Mouse (Mus musculus): Measurements from ENCODE around the gene Rab12. TPM values are rescaled to one million over a fixed set of nuclear protein-coding genes. Genes with fewer than 3 reads are reported as not detected.
A peak's percentile ranks its signal among the peaks of the same experiment; 100 is the strongest.
"Not testable (repeated sequence)": the region's sequence is repeated elsewhere in the genome, so short reads cannot be mapped to it uniquely, and the experiment has no call there.

Gene Rab12
- polyA plus RNA-seq, 1 experiment from 2014 or later: 5.2 TPM

DNA sequence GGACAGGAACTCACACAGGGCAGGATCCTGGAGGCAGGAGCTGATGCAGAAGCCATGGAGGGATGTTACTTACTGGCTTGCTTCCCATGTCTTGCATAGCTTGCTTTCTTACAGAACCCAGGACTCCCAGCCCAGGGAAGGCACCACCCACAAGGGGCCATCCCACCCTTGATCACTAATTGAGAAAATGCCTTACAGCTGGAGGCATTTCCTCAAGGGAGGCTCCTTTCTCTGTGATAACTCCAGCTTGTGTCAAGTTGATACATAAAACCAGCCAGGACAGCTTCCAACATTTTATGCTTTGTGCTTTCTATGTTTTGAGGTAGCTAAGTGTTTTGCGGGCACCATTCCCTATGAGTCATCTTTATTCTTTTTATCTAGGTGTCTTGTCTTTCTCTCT lies 3.1 kb upstream of the Rab12 start:
- H3K27me3 ChIP-seq (replicated peaks; ENCODE audit: control insufficient read depth, insufficient read depth, low read length); H3K4me2 ChIP-seq (ENCODE audit: low read depth, low read length); H3K36me3 ChIP-seq (ENCODE audit: control insufficient read depth, insufficient read depth, low read length); H3K4me3 ChIP-seq (ENCODE audit: low read length); H3K9ac ChIP-seq (ENCODE audit: low read depth, low read length); H3K27ac ChIP-seq (ENCODE audit: low read length); H3K9me3 ChIP-seq (ENCODE audit: control insufficient read depth, low read length); ATAC-seq: not testable (repeated sequence)
- WGBS: 94% methylated on average over 1 of the region's 1 CpGs
- peaks cover 12% of the 10 kb centered on the region for H3K4me1 ChIP-seq (ENCODE audit: control insufficient read depth, insufficient read depth, low read length)

DNA sequence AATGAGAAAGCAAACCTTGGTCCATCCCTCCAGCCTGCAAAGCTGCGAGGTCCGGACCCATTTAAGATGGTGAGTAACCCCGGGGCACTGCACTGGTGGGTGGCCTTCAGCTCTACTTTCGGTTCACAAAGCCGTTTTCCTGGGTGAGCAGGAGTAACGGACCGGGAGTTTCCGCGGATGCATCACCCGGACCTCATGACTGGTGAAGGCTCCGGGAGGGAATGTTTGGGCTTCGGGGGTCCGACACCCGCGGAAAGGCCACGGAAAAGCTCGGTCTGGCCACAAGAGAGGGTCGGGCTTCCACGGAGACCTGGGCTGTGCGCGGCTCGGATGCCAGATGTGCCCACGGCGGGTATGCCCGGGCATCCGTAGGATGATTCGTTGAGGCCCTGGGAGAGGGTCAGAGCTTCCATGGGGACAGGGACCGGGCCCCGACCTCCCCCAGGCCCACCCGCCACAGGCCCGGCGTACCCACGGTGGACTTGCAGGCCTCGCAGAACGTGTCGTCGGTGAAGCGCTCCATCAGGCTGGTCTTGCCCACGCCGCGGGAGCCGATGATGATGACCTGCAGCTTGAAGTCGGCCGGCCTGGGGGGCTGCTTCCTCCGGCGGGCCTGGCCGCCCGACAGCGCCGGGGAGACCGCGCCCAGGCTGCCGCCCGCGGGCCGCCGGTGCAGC lies 514 bp downstream of the Rab12 start:
- under 1% methylated on average over 52 of the region's 57 CpGs for WGBS
- peak overlapping the region; percentile 23; the same call in 1 of the 2 replicates for H3K27ac ChIP-seq (ENCODE audit: low read length)
- peak; percentile 73 for ATAC-seq

DNA sequence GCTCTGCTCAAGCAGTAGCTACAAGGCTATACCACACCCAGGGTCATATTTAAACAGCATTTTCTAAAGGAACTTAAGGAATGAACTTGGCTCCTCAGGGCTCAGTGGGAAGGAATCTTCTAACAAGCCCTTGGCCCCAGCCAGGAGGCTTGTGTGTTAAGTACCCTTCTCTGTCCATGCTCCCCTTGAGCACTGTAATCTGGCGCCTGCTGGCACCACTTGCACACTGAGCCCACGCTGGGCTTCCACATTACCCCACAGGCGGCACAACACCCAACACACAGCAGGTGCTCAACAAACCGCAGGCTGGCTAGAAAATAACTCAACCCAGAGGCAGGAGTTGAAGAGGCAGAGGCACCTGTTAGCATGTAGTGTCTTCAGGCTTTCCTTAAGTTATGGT lies 2.6 kb downstream of the Rab12 start:
- no peak for ATAC-seq
- WGBS: 91% methylated on average over 4 of the region's 4 CpGs
- H3K36me3 ChIP-seq (ENCODE audit: control insufficient read depth, insufficient read depth, low read length): no peaks in the 10 kb centered on the region
- peaks cover 17% of the 10 kb centered on the region for H3K4me1 ChIP-seq (ENCODE audit: control insufficient read depth, insufficient read depth, low read length)
- no peaks in the 10 kb centered on the region for H3K27me3 ChIP-seq (replicated peaks; ENCODE audit: control insufficient read depth, insufficient read depth, low read length)
- H3K9ac ChIP-seq (ENCODE audit: low read depth, low read length): no peak overlapping the region
- H3K4me3 ChIP-seq (ENCODE audit: low read length): no peak overlapping the region
- no peak overlapping the region for H3K27ac ChIP-seq (ENCODE audit: low read length)
- H3K9me3 ChIP-seq (ENCODE audit: control insufficient read depth, low read length): no peaks in the 10 kb centered on the region
- no peak overlapping the region for H3K4me2 ChIP-seq (ENCODE audit: low read depth, low read length)

More for the DNA sequence above, 514 bp downstream of the Rab12 start:
- H3K4me1 ChIP-seq (ENCODE audit: control insufficient read depth, insufficient read depth, low read length): peaks cover 17% of the 10 kb centered on the region
- H3K36me3 ChIP-seq (ENCODE audit: control insufficient read depth, insufficient read depth, low read length): no peaks in the 10 kb centered on the region
- H3K4me3 ChIP-seq (ENCODE audit: low read length): peak overlapping the region; percentile 96
- peak overlapping the region; percentile 97 for H3K9ac ChIP-seq (ENCODE audit: low read depth, low read length)
- H3K27me3 ChIP-seq (replicated peaks; ENCODE audit: control insufficient read depth, insufficient read depth, low read length): no peaks in the 10 kb centered on the region
- peak overlapping the region; percentile 84 for H3K4me2 ChIP-seq (ENCODE audit: low read depth, low read length)
- H3K9me3 ChIP-seq (ENCODE audit: control insufficient read depth, low read length): no peaks in the 10 kb centered on the region

DNA sequence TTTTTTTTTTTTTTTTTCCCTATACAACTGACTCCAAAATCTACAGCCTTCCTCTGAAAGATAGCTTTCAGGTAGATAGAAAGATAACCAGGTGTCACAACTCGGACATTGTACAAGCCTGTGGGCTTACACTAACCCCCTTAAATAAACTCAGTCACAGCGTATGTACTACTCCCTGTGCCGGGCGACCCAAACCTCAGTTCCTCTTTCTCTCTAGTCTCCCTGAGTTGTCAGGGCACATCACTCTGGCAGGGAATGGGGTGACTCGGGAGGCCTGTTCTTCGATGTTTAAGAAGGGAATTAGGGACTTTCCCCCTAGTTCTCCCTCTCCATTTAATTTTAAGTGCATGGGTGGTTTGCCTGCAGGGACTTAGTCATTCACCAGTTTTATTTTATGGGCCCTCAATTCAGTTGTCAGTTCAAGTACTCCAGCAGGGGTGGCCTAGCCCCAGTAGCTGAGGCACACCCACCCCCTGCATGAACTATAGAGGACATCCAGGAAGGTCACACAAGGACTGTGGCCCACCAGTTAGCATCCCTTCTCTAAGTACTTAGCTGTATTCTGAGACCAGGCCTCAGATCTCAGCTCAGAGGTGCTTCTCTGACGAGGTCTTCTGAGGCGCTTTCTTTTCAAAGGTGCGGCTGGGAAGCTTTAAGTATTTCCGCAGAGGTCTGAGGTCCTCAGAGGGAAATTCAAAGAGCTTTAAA lies 5.1 kb downstream of the Rab12 start:
- 89% methylated on average over 10 of the region's 10 CpGs for WGBS
- Histone ChIP-seq H3K27ac (ENCODE audit: low read length) (no peak overlapping the region), H3K9ac (ENCODE audit: low read depth, low read length) (no peak overlapping the region), H3K36me3 (ENCODE audit: control insufficient read depth, insufficient read depth, low read length) (no peaks in the 10 kb centered on the region), H3K4me2 (ENCODE audit: low read depth, low read length) (no peak overlapping the region), H3K27me3 (replicated peaks; ENCODE audit: control insufficient read depth, insufficient read depth, low read length) (no peaks in the 10 kb centered on the region), H3K4me1 (ENCODE audit: control insufficient read depth, insufficient read depth, low read length) (peaks cover 24% of the 10 kb centered on the region), H3K4me3 (ENCODE audit: low read length) (no peak overlapping the region), H3K9me3 (ENCODE audit: control insufficient read depth, low read length) (no peaks in the 10 kb centered on the region)
- ATAC-seq: no peak

DNA sequence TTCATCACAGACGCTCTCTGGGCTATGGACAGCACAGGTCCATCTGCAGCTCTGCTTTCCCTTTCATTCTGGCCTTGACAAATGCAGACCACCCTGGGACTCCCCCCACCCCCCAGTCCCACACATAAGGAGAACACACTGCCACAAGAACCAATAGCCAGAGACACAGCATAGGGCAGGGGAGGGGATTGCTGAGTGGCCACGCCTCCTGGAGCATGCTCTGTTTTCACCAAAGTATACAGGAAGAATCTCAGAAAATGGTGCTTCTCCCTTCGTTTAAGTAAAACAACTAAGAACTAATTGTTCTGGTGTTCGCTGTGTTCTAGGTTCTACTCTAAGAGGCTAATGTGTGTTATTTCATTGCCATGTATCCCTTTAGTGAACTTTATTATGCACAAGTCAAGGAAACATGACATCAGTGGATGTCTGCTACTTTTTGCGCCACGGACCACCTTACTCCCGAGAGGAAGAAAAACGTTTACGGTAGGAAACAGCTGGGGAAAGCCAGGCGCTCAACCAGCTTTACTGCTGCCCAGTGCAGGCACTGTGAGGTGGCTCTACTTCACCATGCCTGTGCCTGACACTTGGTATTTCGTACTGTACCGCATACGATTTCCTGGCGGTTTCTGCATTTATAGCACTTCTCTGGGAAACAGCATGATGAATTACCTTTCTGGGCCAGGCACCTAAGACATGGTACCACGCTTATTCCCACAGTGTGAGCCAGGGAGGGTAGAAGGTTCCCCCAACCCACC lies 7.2 kb downstream of the Rab12 start:
- no peak overlapping the region; the same call in 1 of the 2 replicates for H3K4me2 ChIP-seq (ENCODE audit: low read depth, low read length)
- ATAC-seq: no peak
- no peaks in the 10 kb centered on the region for H3K36me3 ChIP-seq (ENCODE audit: control insufficient read depth, insufficient read depth, low read length)
- no peak overlapping the region for H3K9ac ChIP-seq (ENCODE audit: low read depth, low read length)
- no peaks in the 10 kb centered on the region for H3K27me3 ChIP-seq (replicated peaks; ENCODE audit: control insufficient read depth, insufficient read depth, low read length)
- 60% methylated on average over 15 of the region's 15 CpGs for WGBS
- no peaks in the 10 kb centered on the region for H3K9me3 ChIP-seq (ENCODE audit: control insufficient read depth, low read length)
- H3K27ac ChIP-seq (ENCODE audit: low read length): no peak overlapping the region
- H3K4me3 ChIP-seq (ENCODE audit: low read length): no peak overlapping the region
- peaks cover 16% of the 10 kb centered on the region; the same call in 1 of the 2 replicates for H3K4me1 ChIP-seq (ENCODE audit: control insufficient read depth, insufficient read depth, low read length)

DNA sequence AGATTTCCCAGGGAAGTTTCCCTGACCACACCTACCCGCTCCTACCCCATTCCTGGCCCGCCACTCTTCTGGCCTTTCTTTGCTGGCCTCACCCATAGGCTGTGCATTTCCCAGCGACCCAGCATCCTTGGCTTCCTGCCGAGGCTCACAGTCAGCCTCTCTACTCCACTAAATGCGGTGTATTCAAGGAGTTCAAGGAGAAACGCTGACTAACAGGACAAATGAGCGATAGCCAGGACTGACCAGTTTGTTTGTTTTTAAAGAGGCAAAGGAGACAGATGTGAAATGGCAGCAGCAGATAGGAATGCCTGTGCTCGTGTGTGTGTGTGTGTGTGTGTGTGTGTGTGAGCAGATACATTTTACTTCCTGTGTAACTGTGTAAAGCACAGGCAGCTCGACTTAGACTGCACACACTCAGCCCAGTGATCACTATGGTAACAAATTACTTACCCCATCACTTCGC lies 9.3 kb downstream of the Rab12 start:
- H3K36me3 ChIP-seq (ENCODE audit: control insufficient read depth, insufficient read depth, low read length): 0 out of 2 replicates have a peak, but pooled peaks cover 4% of the 10 kb centered on the region
- peak; percentile 70 for ATAC-seq
- no peak overlapping the region for H3K4me3 ChIP-seq (ENCODE audit: low read length)
- H3K27ac ChIP-seq (ENCODE audit: low read length): peak overlapping the region; percentile 35; the same call in 1 of the 2 replicates
- no peak overlapping the region for H3K9ac ChIP-seq (ENCODE audit: low read depth, low read length)
- peaks cover 13% of the 10 kb centered on the region; the same call in 1 of the 2 replicates for H3K4me1 ChIP-seq (ENCODE audit: control insufficient read depth, insufficient read depth, low read length)
- H3K27me3 ChIP-seq (replicated peaks; ENCODE audit: control insufficient read depth, insufficient read depth, low read length): no peaks in the 10 kb centered on the region
- WGBS: 25% methylated on average over 10 of the region's 10 CpGs
- no peak overlapping the region for H3K4me2 ChIP-seq (ENCODE audit: low read depth, low read length)
- no peaks in the 10 kb centered on the region for H3K9me3 ChIP-seq (ENCODE audit: control insufficient read depth, low read length)

DNA sequence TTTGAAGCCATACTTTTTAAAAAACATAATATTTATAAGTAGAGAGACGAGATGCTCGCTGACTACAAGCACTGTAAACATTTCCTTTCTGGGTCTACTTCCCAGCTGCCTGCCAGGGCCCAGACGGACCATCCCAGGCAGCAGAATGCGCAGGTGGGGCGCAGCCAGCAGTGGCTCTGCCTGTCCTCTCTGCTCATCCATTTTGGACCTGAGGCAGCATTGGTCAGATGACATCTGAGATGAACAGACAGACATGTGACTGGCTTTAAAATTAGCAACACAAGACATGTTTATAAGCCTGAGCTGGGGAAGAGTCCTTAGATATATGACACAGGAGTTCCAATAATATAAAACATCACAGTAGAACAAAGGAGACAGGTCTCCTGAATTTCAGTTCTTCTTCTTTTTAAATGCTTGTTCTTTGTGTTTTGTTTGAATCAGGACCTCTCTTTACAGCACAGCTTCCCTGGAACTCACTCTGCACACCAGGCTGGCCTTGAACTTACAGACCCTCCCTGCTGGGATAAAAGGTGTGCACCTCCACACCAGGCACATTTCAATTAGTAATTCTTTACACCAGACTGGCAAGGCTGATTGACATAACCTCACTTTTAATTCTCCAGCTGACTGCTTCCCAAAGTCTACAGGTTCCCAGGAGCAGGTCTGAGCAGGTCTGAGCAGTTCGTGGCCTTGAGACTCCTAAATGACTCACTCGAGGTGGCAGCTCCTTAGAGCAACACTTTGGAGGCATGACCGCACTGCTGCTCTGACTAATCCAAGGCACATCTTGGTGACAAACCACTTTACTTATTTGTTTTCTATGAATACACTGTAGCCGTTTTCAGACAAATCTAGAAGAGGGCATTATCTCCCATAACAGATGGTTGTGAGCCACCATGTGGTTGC lies 12.2 kb downstream of the Rab12 start:
- H3K4me3 ChIP-seq (ENCODE audit: low read length): no peak overlapping the region
- no peaks in the 10 kb centered on the region for H3K9me3 ChIP-seq (ENCODE audit: control insufficient read depth, low read length)
- 0 out of 2 replicates have a peak, but pooled peaks cover 10% of the 10 kb centered on the region for H3K36me3 ChIP-seq (ENCODE audit: control insufficient read depth, insufficient read depth, low read length)
- no peak overlapping the region for H3K9ac ChIP-seq (ENCODE audit: low read depth, low read length)
- peaks cover 13% of the 10 kb centered on the region; the same call in 1 of the 2 replicates for H3K4me1 ChIP-seq (ENCODE audit: control insufficient read depth, insufficient read depth, low read length)
- 73% methylated on average over 9 of the region's 9 CpGs for WGBS
- H3K27ac ChIP-seq (ENCODE audit: low read length): no peak overlapping the region
- no peaks in the 10 kb centered on the region for H3K27me3 ChIP-seq (replicated peaks; ENCODE audit: control insufficient read depth, insufficient read depth, low read length)
- no peak overlapping the region for H3K4me2 ChIP-seq (ENCODE audit: low read depth, low read length)
- ATAC-seq: peak; percentile 24; the same call in 1 of the 2 replicates

DNA sequence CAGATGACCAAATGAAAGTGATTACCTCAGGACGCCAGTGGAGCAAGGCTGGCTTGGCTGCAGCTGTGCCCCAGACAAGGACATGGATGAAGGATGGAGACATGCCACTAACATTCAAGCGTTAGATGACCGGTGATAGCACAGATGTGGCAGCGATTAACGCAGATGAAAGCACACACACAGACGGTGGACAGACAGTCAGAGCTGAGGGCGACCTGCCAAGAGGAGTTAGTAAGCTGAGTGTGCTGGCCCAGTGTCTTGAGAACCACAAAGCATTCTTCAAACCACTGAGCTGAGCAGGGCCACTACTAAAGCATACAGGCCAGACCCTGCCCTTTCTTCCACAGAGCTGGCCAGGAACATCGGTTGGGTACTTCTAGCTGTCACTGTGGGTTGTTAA lies 14.6 kb downstream of the Rab12 start:
- 0 out of 2 replicates have a peak, but pooled peaks cover 10% of the 10 kb centered on the region for H3K36me3 ChIP-seq (ENCODE audit: control insufficient read depth, insufficient read depth, low read length)
- H3K4me2 ChIP-seq (ENCODE audit: low read depth, low read length): no peak overlapping the region
- 81% methylated on average over 8 of the region's 8 CpGs for WGBS
- peaks cover 3% of the 10 kb centered on the region; the same call in 1 of the 2 replicates for H3K4me1 ChIP-seq (ENCODE audit: control insufficient read depth, insufficient read depth, low read length)
- no peak for ATAC-seq
- no peaks in the 10 kb centered on the region for H3K27me3 ChIP-seq (replicated peaks; ENCODE audit: control insufficient read depth, insufficient read depth, low read length)
- H3K4me3 ChIP-seq (ENCODE audit: low read length): no peak overlapping the region
- H3K9ac ChIP-seq (ENCODE audit: low read depth, low read length): no peak overlapping the region
- H3K27ac ChIP-seq (ENCODE audit: low read length): no peak overlapping the region
- H3K9me3 ChIP-seq (ENCODE audit: control insufficient read depth, low read length): no peaks in the 10 kb centered on the region

Data from intestine, embryonic 16.5 days (tissue).